Mouse (Mus musculus) layer of hippocampus, postnatal 36 days (tissue): ENCODE measurements around the gene Mark4. TPM values are rescaled to one million over a fixed set of nuclear protein-coding genes. Genes with fewer than 3 reads are reported as not detected.
A peak's percentile ranks its signal among the peaks of the same experiment; 100 is the strongest.

Source experiments
- DNase-seq, 2 experiments: peaks; one replicate each; pipeline ENCODE4 v3.0.0; 2022
- total RNA-seq, 2 experiments: library from RNA; stranded (reverse); gene quantifications; 2 replicates each; pipeline ENCODE4 v1.2.3; 2021

The Mark4 gene
- total RNA-seq, 2 experiments from 2014 or later, result 90.6 to 102 TPM

DNA sequence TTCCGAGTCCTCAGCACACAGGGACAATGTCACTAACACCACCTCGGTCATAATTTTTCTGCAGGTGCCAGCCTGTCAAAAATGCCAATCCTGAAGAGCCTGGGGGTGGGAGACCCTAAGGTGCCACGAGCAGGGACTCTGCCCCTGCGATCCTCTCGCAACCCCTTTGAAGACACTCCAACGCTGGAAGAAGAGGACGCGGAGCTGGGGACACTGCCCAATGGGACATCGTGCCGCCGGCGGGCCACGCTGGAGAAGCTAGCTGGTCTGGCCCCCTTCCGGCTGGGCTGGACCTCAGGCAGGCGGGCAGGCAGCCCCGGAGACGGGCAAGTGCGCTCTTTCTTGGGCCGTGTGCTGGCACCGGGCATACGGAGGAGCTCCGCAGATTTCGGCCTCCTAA lies 10.8 kb upstream of the Mark4 start:
- no peak for DNase-seq

DNA sequence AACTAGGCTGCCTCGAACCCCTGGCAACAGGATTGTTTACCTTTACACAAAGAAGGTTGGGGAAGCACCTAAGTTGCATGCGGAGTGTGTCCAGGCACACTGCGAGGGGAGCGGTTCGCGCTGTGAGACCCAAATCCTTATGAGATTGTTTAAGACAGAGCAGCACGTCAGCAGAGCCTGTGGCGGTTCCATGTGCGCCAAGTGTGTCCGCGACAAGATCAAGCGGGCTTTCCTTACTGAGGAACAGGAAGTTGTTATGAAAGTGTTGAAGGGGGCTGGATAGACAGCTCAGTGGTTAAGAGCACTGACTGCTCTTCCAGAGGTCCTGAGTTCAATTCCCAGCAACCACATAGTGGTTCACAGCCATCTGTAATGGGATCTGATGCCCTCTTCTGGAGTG lies 9.7 kb upstream of the Mark4 start:
- no peak for DNase-seq

DNA sequence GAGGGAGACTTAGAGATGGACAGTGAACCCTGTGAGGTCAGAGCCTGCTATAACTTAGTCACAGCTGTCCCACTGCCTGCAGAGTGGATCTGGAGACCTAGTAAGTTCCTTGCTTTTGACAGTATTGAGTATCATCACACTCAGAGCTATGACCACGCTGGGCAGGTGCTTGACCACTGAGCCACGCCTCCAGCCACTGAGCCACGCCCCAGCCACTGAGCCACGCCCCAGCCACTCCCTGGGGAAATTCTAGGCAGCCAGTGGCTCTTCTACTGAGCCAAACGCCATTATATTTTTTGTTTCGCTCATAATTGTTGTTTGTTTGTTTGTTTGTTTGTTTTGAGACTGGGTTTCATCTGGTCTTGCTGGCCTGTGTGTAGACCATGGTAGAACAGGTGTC lies 9.0 kb upstream of the Mark4 start:
- DNase-seq, result no peak

DNA sequence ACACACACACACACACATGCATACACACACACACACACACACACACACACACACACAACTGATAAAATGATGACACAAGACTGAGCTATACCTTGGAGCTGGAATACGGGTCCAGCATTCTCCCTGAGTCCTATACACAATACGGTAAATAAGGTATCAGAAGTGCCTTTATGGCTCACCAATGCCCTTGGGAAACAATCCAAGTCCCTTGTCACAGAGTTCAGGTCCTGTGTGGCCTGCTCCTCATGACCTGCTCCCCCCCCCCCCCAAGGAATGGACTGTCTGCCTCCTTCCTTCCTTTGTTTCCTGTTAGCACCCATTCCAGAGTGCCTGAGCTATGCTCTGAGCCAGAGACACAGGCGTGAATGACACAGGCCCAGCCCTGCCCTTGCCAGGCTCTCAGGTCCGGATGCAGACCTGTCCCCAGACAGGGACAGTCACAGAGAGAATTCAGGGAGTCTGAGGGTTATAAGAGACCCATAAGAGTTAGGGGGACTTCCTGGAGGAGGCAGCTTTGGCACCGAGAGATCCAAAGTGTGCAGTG lies 8.1 kb upstream of the Mark4 start:
- no peak for DNase-seq

DNA sequence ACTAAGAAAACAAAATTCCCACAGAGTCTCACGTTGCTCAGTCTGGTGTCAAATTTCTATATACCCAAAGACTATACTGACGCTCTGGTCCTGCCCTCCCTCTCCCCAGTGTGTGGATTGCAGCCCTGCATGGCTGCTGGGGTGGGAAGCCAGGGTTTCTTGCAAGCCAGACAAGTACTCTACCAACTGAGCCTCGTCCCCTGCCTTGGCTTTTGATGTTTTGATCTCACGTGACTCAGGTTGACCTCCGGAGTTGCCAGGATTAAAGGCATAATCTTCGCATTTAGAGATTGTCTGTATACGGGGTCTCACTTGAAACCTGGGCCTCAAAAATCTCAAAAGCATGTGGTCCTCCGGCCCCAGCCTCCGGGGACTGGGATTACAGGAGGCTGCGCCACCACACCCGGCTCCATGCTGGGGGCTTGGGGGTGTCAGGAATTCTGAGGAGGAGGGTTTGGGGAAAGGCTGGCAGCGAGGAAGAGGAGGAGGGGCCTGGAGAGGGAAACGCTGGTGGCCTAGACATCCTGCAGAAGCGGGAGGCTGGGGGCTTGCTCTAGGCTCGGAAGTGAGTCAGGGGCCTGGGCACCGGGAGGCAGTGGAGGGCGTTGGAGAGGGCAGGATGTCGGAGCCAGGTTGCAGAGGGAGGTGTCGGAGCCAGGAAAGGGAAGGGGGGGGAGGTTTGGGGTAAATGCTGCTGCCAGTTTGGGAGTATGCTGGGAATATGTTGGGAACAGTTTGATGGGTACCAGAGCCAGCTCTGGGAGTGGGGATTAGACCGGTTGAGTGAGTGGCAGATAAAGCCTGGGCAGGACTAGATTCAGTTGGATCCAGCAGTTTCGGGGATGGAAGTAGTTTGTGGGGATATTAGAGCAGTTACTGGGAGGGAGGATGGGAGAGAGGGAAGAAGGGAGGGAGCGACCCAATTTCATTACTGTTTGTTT lies 6.0 kb upstream of the Mark4 start:
- no peak for DNase-seq

DNA sequence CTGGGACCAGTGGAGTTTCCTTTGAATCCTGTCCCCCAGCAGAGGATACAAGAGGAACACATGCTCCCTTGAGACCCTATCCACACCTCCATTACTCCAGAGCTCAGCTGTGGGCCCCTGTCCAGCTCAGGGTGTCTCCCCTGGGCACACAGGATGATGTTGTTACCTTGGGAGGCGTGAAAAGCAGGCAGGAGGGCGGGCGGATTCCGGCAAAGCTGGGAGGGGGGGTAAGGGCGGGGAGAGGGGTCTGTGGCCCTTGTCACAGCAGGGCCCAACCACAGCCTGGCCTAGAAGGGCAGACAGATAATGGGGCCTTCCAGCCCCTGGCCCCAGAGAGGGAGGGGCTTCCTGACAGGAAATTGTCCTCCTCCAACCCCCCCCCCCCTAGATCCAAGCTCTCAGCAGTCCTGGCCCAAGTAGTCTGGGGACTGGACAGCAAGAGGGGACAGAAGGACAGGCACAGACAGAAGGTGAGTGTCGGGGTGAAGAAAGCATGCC lies 4.3 kb upstream of the Mark4 start, which contains the start of gene Exoc3l2:
Gene Exoc3l2, plus strand, starts transcription at position 448 of the 498 bp plus-strand sequence.
- DNase-seq, result no peak

DNA sequence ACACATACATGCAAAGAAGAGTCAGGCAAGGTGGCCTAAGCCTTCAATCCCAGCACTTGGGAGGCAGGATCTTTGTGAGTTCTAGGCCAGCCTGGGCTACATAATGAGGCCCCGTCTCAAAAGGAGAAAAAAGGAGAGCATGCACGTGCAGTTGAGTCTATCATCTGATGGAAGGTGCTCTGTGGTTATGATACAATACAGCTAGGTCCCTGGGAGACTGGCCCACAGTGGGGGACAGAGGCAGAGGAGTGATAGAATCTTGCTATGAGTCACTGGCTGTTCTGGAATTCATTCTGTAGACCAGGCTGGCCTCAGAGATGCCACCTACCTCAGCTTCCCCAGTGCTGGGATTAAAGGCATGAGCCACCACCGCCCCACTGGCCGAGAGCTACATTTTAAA lies 3.8 kb upstream of the Mark4 start:
- DNase-seq, result no peak

DNA sequence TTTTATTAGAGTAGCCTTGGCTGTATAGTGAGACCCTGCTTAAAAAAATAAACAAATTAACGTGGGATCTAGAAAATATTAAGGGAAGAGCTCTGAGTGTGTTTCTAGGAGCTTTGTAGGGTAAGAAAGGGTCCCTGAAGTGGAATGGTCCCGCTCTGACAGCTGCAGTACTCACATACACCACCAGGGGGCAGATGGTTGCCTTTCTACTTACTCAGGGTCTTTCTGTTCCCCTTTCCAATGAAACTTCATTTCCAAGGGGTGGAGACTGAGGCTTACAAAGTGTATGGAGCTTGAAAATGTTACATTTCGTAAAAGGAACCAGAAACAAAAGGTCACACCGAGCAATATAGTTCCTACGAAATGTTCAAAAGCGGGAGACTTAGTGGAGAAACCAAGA lies 2.9 kb upstream of the Mark4 start:
- peak; percentile 66 to 73 for DNase-seq

DNA sequence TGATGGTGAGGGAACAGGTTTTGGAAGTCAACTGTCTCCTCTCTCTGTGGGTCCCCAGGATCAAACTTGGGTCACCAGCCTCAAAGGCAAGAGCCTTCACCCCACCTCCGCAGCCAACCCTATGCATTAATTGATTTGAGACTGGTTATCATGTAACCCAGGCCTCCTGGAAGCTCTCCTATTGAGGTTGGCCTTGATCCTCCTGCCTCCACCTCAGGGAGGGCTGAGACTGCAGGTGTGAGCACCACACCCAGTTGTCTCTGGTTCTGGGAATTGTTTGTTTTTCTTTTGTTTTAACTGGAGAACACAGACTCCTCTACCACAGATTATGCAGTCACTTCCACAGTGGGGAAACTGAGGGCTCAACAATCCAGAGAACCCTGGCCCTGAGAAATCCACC lies 1.9 kb upstream of the Mark4 start:
- no peak for DNase-seq

DNA sequence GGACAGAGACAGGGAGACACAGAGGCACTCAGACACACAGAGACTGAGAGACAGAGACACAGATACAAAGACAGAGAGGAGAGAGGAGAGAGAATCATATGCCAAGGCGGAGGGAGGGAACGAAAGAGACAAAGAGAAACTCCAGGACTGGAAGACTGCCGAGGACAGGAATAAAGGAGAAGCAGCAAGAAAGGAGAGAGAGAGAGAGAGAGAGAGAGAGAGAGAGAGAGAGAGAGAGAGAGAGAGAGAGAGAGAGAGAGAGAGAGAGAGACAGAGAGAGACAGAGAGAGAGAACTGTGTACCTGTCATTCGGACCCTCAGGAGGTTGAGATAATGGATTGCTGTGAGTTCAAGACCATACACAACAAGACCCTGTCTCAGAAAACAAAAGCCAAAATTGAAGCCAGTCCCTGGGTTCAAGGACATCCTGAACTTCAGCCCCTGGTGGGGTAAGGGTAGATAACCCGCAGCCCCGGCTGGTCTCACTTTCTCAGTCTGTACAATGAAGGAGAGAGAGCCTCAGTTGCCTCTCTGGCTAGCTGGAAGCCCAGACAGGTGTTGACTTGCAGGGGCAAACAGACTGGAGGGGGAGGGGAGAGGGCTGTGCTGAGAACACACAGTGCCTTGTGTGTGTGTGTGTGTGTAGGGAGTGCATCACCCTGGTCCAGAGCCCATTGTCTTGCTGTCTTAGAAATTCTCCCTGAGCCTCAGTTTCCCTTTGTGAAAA lies 686 bp upstream of the Mark4 start:
- DNase-seq, result no peak

DNA sequence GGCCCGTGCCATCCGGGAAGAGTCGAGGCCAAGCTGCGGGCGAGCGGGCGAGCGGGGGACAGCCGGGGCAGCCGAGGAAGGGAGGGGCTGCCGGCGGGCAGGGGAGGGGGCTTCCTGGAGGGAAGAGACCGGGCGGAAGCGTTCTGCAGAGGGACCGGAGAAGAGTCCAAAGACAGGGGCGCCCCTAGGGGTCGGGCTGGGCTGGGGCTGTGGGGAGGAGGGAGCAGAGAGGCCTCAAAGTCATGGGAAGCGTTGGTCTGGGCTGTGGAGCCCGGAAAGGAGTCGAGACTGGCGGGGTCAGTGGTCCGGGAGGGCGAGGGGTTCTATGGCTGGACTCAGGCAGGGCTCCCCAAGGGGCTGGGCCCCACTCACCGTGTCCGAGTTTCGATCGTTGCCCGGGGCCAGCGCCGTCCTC lies 542 bp downstream of the Mark4 start:
- DNase-seq, result peak; percentile 24 to 45

DNA sequence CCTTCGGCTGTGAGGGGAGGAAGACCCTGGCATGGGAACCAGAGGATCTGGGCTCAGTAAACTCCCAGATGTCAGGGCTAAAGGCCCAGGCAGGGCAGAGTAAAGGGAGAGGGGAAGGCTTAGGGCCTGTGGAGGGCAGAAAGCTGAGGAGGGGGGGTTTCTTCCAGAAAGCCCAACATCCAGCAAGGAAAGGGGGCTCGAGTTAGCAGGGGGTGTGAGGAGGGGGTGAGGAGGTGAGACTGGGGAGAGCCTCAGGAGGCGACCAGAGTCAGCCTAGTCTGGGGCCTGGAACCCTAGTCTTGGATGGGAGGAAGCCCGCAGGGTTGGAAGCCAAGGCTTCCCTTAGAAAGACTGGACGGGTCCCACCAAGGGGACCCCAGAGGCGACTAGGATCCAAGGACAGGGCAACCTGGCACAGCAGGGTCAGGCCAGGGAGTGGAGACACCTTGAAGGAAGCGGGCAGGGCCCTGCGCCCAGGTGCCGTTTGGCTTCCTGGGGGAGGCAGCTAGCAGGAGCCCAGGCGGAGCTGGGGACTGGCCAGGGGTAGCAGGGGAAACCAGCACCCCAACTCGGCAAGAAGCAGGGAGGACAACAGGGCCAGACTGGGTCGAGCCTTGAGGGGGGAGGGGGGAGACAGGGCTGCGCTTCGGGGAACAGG lies 1.1 kb downstream of the Mark4 start:
- peak in 1 of 2 experiments; percentile 17 for DNase-seq

DNA sequence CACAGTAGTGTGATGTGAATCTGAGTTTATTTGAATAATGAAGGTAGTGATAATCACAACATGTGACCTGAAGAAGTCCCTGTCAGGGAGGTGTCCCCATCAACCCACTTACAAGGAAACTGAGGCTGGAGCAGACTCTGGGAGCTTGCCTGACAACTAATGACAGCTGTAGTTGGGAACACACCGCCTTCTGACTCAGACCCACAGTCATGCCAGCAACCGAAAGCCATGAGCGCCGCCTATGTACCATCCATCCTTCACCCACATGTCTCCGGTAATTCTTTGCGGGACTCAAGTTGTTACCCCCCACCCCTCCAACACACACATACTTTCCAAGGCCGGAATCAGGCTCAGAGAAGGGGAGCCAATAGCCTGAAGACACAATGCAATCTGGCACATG lies 2.0 kb downstream of the Mark4 start:
- peak; percentile 41 to 51 for DNase-seq

DNA sequence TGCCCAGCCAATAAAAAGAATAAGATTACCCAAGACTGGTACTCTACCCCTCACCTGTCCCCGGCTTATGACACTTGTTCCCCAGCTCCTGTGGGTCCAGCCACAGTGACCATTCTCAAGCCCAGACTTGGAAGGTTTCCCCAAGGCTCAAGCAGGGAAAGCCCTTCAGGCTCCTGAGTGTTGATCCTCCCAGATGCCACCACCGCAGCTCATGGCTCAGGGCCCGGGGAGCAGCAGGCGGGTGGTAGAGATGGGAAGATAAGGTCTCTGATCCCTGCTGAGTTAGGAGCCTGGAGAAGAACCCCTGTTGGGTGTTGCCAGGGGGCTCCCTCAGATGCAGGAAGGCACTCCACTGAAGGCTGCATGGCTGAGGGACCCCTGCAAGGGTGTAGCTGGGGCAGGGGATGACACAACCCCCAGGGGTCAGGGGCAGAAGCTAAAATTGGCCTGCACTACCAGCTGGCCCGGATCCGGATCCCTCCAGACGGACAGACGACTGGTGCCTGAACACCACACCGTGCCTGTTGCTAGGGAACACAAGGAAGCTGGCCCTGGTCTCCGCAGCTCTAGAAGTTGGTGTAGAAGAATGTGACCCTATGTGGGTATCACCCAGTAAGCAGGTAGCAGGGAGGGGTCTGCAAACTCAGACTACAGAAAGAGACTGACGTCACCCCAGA lies 2.7 kb downstream of the Mark4 start:
- no peak for DNase-seq

DNA sequence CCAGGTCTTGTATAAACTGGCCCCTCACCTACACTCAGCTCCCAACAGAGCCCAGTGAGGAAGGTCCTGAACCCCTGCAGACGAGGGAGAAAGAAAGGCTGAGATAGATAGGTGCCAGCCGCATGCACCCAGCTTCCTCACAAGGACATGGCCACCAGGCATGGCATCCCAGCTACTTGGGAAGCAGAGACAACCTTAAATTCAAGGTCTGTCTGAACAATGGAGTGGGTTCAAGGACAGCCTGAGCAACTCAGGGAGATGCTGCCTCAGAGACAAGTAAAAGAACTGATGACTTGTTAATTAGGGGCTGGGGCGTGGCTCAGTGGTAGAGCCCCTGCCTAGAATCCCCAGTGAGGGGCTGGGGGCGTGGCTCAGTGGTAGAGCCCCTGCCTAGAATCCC lies 3.4 kb downstream of the Mark4 start:
- DNase-seq, result no peak

DNA sequence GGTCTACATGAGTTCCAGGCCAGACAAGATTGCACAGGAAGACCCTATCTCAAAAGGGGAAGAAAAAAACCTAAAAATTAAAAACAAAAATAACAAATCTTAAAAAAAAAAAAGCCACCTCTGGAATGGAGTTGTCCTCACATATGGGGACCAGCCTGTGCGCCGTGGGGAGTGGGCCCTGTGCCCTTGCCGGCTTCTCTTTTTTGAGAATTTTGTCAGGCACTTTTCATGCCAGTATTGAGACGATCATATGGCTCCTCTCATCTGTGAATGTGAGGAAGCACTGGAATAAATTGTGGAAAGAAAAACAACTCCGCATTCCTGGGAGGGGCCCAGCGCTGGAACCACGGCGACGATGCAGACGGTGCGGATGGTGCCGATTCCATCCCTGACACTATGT lies 9.5 kb downstream of the Mark4 start:
- no peak for DNase-seq

DNA sequence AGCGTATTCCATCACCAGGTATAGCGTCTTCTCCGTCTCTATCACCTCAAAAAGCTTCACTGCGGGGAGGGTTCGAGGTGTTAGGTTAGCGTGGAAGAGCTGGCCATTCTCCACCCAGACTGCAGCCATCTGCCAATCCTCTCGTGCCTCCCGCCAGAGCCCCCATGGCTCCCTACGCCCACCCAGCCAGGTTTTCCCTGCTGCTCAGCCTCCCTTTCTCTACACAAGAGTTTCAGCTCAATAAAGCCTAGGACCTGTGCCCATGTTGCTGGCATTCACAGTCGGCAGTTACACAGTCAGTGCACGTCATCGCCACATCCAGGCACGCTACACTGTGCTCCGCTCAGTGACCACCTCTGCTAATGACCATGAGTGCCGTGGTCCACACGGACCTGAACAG lies 10.9 kb downstream of the Mark4 start:
- DNase-seq, result peak in 1 of 2 experiments; percentile 47

DNA sequence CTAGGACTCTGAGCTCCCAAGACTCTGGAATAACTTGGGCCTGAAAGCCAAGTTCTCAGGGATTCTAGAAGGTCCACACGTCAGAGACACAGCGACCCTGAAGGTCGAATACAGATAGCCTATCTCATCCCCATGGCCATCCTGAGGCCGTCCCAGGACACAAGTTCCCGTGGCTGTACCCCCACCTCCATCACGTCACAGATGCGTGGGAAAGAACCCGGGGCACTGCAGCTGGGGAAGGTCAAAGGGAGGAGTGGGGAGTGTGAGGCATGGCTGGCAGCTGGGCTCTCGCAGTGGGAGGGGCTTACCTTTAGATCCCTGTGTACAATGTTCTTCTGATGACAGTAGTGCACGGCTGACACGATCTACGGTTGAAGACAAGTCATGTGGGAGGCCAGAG lies 13.8 kb downstream of the Mark4 start:
- no peak for DNase-seq

DNA sequence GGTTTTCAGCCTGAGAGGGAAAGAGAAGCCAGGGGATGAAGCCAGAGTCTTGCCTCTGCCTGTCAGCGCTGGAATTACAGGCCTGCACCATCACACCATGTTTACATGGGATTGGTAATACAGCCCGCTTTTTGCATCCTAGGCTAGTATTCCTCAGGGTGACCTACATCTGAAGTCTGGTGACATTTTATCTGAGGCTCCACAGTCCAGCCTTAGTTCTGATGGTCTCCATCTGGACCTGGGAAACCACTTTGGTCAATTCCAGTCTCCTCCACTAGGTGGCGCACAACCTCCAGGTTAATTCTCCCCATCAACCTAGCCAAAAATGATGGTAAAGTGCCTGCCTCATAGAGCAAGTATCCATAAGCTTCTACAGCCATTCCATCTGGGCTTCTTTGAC lies 15.3 kb downstream of the Mark4 start:
- peak; percentile 68 to 81 for DNase-seq

DNA sequence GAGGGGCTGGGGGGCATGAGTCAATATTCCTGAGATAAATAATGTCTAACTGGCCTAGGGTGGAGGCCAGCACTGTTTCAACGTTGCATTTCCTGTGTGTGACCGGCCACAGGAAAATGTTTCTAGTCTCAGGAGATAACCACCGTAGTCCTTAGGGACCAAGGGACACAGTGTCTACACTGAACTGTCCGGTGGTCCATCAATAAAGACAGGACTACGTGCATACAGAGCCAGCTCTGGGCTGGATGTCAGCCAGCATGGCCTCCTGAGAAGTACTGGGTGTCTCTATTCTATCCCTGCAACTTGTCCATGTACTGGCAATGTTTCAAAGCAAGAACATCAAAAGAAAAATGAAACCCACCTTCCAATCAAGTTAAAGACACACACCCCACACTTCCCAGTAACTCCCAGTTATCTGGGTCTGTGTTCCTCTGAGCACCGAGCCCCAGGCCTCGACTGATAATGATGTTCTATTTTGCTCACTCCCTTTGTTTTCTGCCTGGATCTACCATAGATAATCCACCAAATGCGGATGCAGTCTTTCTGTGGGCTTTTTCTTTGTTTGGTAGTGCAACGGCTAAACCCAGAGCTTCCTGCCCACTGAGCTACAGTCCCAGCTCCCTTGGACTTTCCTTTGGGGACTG lies 17.1 kb downstream of the Mark4 start:
- DNase-seq, result no peak

DNA sequence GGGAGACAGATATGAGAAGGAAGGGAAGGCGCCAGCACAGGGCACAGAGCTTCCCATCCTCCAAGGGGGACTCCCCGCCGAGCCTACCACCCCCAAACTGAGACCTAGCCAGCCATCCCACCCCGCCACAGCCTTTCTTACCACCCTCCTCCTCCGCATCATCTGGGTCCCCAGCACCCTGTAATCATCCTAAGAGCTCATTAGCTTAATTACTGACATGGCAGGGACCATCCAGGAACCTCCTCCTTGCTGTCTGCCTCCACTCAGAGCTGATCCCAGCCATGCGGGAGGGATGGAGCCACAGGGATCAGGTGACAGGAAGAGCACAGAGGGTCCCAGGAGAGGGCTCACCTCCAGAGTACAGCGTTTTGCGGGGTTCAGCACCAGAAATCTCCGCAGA lies 21.6 kb downstream of the Mark4 start:
- peak; percentile 56 to 68 for DNase-seq

DNA sequence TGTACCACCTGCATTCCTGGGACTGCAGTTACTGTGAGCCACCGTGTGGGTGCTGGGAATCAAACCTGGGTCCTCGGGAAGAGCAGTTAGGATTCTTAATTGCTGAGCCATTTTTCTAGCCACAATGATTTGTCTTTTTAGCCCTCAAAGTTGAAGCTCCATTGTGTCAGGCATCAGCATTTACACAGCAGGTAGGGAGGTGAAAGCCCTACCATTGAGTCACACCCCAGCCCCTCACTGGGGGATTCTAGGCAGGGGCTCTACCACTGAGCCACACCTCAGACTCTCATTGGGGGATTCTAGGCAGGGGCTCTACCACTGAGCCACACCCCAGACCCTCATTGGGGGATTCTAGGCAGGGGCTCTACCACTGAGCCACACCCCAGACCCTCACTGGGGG lies 22.3 kb downstream of the Mark4 start:
- no peak for DNase-seq
